Mouse (Mus musculus) limb, embryonic 15.5 days (tissue): ENCODE data around the gene Apobr. TPM values are rescaled to one million over a fixed set of nuclear protein-coding genes. Genes with fewer than 3 reads are reported as not detected.

Experiments used
- ATAC-seq: fragments of 200-750 bp; cut with Nextera tagmentation; 2 replicates; pipeline ENCODE4 v1.8.0; 2017; ENCODE audit warnings: low read depth, moderate TSS enrichment; ENCODE audit not compliant: insufficient number of reproducible peaks, low FRiP score, low TSS enrichment
- H3K27ac ChIP-seq: fragments of 300-500 bp; sonication (generic); 2 replicates; pipeline ENCODE4 v1.5.1; 2015; ENCODE audit warnings: moderate library complexity, mild to moderate bottlenecking, inconsistent platforms
- H3K27me3 ChIP-seq: fragments of 300-500 bp; sonication (generic); 2 replicates; pipeline ENCODE4 v1.6.1; 2015; ENCODE audit warnings: inconsistent platforms
- H3K36me3 ChIP-seq: fragments of 300-500 bp; sonication (generic); 2 replicates; pipeline ENCODE4 v1.6.1; 2015; ENCODE audit warnings: inconsistent platforms
- H3K4me1 ChIP-seq: fragments of 300-500 bp; sonication (generic); 2 replicates; pipeline ENCODE4 v1.6.1; 2015; ENCODE audit warnings: inconsistent platforms
- H3K4me2 ChIP-seq: fragments of 300-500 bp; sonication (generic); 2 replicates; pipeline ENCODE4 v1.6.1; 2015; ENCODE audit warnings: mild to moderate bottlenecking, inconsistent platforms
- H3K4me3 ChIP-seq: fragments of 300-500 bp; sonication (generic); 2 replicates; pipeline ENCODE4 v1.5.1; 2015; ENCODE audit warnings: mild to moderate bottlenecking, inconsistent platforms
- H3K9ac ChIP-seq: fragments of 300-500 bp; sonication (generic); 2 replicates; pipeline ENCODE4 v1.6.1; 2015; ENCODE audit warnings: inconsistent platforms
- H3K9me3 ChIP-seq: fragments of 300-500 bp; sonication (generic); 2 replicates; pipeline ENCODE4 v1.6.1; 2016; ENCODE audit warnings: inconsistent platforms
- WGBS: fragments of 180-500 bp; shearing (Covaris S2); methylation state at CpG from one replicate; pipeline ENCODE4 v1.1.7; 2015; 5-methylcytosine and 5-hydroxymethylcytosine counted together
- microRNA-seq: library from miRNA; unstranded; fragments of <30 nt; microRNA quantifications from one replicate; pipeline ENCODE4, GENCODE M21; 2016
- polyA plus RNA-seq: library from polyadenylated mRNA; unstranded; fragments of >200 nt; fragmentation: Nextera tagmentation; extraction: Ambion mirVana; gene quantifications from 2 replicates; pipeline ENCODE4 v1.2.1, GENCODE M21; 2015

Gene Apobr
- polyA plus RNA-seq, 1 experiment from 2014 or later, result 0.79 TPM

DNA sequence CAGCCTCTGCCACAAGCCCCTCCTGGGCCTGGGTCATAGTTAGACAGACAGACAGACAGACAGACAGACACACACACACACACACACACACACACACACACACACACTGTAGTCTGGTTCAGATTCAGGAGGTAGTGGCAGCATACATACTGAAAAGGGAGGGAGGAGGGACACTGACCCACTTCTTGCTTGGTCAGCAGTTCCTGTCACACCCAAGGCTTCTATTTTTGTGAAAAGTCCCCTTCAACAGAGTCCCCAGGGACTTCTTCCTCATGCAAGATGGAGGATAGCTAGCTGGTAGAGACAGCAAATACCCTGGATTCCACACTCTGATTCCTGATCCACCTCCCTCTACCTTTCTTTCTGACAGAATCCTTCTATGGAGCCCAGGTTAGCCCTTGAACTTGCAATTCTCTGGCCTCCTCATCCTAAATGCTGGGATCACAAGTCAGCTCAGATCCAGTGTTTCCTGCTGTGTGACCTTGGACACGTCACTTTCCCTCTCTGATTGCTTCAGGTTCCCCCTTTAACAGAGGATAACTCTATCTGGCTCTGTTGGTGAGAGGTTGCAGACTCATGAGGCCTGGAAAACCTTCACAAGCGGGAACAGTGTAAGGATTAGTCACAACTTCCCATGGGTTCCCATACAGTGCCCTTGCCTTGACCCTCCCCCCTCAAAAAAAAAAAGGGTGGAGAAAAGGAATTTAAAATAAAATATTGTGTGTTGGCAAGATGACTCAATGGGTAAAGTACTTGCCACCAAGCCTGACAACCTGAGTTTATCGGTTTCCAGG lies 41.3 kb downstream of the Apobr start:
- no peak overlapping the region for H3K4me3 ChIP-seq
- no peaks in the 10 kb centered on the region for H3K27me3 ChIP-seq
- H3K9me3 ChIP-seq, result no peaks in the 10 kb centered on the region
- H3K4me1 ChIP-seq, result peaks cover 26% of the 10 kb centered on the region
- H3K27ac ChIP-seq, result peak overlapping the region; percentile 43
- ATAC-seq, result no peak
- no peak overlapping the region for H3K9ac ChIP-seq
- WGBS, result 77% methylated on average over 3 of the region's 3 CpGs
- no peak overlapping the region for H3K4me2 ChIP-seq
- no peaks in the 10 kb centered on the region for H3K36me3 ChIP-seq

DNA sequence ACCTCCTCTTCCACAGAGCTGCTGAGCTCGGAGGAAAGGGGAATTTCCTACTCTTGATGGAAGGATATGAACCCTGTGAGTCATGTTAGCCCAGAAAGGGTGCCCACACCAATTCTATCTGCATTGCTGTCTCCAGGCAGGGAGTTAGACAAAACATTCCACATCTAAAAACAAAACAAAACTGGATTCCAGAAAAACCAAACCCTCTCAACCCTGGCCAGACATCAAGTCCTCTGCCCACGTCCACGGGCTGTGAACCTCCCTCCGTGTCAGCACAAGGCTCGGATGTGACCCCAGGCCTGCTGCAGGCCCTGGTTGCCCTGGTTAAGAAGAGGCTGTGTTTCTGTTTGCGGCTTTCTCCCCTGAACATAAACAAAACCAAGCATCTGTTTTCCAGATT lies 43.4 kb downstream of the Apobr start:
- no peak overlapping the region for H3K27ac ChIP-seq
- no peak for ATAC-seq
- no peaks in the 10 kb centered on the region for H3K9me3 ChIP-seq
- no peaks in the 10 kb centered on the region for H3K27me3 ChIP-seq
- WGBS, result 43% methylated on average over 6 of the region's 6 CpGs
- H3K4me2 ChIP-seq, result no peak overlapping the region
- H3K4me1 ChIP-seq, result peaks cover 18% of the 10 kb centered on the region
- no peaks in the 10 kb centered on the region for H3K36me3 ChIP-seq
- no peak overlapping the region for H3K4me3 ChIP-seq
- no peak overlapping the region for H3K9ac ChIP-seq

DNA sequence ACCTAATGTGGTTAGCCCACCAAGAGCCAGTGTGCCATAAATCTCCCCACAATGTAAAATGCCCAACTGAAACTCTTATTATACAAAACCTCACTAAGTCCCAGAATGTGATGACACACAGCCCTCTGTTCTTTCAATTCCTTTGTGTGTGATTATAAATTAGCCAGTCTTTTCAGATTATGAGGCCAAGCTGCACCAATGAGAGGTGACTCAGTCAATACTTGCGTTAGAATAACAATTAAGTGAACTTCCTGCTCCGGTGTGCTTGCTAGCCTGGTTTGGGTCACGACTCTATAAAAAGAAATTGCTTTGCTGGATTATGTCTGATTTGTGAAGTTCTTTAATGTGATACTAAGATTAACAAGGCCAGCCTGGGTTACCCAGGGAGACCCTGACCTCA lies 45.2 kb downstream of the Apobr start:
- H3K4me1 ChIP-seq, result peaks cover 27% of the 10 kb centered on the region
- H3K27ac ChIP-seq, result no peak overlapping the region
- H3K4me2 ChIP-seq, result no peak overlapping the region
- no peak overlapping the region for H3K4me3 ChIP-seq
- no peaks in the 10 kb centered on the region for H3K36me3 ChIP-seq
- no peak for ATAC-seq
- H3K27me3 ChIP-seq, result no peaks in the 10 kb centered on the region
- H3K9ac ChIP-seq, result no peak overlapping the region
- WGBS, result 24% methylated on average over 3 of the region's 3 CpGs
- H3K9me3 ChIP-seq, result no peaks in the 10 kb centered on the region

DNA sequence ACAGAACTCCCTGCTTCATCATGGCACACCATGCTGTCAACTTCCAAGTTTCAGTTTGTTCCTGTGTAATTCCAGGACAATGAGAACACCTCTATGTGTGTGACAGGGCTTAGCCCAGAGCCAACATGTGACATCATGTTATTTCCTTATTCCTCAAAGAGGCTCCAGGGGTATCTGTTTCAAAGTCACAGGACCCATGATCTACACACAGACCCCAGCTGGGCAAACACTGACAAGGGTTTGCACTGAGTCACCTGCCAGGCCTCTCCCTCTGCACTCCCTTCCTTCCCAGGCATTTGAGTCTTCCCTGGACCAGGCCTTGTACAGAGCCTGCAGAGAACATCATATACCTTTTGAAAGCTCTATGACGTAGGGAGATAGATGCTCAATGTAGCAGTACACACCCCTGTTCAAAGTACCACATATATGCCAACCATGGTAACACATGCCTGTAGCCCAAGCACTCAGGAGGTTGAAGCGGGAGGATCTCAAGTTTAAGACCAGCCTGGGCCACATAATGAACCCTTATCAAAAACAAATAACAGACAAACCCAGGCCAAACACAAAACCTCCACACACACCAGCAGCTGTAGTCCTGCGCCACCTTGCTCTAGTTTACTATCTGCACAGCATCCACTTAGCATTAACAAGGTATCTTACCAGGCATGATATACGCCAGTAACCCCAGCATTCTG lies 46.2 kb downstream of the Apobr start, which contains the start of gene Nupr1:
TSS of gene Nupr1 (minus strand) at position 38 of the 695 bp plus-strand sequence.
- WGBS, result 90% methylated on average over 4 of the region's 4 CpGs
- no peaks in the 10 kb centered on the region for H3K9me3 ChIP-seq
- H3K27me3 ChIP-seq, result no peaks in the 10 kb centered on the region
- ATAC-seq, result no peak
- no peak within 1 kb of the TSS for H3K4me2 ChIP-seq
- H3K36me3 ChIP-seq, result no peaks in the 10 kb centered on the region
- H3K4me1 ChIP-seq, result peaks cover 17% of the 10 kb centered on the region
- H3K27ac ChIP-seq, result no peak within 1 kb of the TSS
- no peak within 1 kb of the TSS for H3K4me3 ChIP-seq
- no peak within 1 kb of the TSS for H3K9ac ChIP-seq

DNA sequence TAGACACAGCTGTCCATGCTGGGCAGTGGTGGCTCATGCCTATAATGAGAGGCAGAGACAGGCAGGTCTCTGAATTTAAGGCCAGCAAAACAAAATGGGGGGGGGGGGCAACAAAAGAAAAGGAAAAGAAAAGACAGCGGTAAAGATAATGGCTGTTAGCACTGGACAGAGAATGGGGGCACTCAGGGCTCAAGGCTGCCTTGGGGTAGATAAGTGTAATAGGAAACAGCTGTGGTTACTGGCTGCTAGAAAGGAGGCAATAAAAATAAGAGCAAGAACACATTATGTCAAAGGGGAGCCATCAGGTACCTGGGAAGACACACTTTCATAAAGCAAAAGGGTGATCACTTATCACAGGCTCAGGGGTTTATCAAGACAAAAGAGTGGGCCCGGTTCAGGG lies 47.7 kb downstream of the Apobr start:
- 48% methylated on average over 2 of the region's 2 CpGs for WGBS
- Histone ChIP-seq H3K9ac (no peak overlapping the region), H3K4me3 (no peak overlapping the region), H3K4me1 (peaks cover 15% of the 10 kb centered on the region), H3K9me3 (no peaks in the 10 kb centered on the region), H3K36me3 (no peaks in the 10 kb centered on the region), H3K27ac (no peak overlapping the region), H3K4me2 (no peak overlapping the region), H3K27me3 (no peaks in the 10 kb centered on the region)
- no peak for ATAC-seq

DNA sequence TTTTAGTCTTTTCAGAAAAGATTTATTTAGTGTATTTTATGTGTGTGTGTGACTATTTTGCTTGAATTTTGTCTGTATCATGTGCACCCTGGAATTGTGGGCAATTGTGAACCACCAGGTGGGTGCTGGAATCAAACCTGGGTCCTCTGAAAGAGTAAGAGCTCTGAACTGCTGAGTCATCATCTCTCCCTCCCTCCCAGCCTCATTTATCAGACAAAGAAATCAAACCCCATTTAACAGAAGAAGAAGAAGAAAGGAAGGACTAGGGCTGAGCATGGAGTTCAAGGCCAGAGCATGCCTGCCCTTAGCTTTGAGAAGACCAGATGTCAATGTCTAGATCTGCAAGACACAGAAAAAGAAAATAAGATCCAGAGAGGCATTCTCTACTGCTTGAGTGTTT lies 50.6 kb downstream of the Apobr start:
- Histone ChIP-seq H3K27me3 (no peaks in the 10 kb centered on the region), H3K4me3 (no peak overlapping the region), H3K4me1 (peaks cover 11% of the 10 kb centered on the region; the same call in 1 of the 2 replicates), H3K36me3 (no peaks in the 10 kb centered on the region), H3K27ac (no peak overlapping the region), H3K9ac (no peak overlapping the region), H3K9me3 (no peaks in the 10 kb centered on the region), H3K4me2 (no peak overlapping the region)
- no peak for ATAC-seq

DNA sequence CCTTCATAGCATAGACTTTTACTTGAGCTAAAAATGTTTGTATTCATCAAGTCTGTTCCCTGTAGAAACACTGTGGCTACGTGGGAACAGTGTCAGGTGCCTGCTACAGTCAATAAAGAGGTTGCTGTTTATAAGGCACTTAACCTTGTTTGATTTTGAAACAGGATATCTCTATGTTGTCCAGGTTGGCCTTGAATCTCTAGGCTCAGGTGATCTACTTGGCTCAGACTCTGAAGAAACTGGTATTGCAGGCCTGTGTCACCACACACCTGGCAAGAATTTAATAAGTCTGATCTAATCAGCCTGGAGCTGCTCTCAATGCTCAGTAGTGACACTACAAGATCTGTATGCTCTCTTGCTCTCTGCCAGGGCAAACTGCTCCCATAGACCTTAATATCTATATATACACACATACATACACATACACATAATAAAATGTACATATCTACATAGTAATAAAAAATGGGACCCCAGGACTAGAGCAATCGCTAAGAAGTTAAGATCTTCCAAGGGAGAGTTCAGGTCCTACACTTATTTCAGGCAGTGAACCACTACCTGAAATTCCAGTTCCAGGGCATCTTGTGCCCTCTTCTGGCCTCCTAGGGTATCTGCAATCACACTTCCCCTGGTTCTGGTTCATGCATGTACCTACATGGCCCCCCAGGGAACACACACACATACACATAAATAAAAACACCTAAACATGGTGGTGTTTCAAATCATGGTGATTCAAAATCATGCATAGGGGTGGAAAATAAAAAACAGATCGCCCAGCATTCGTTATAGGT lies 52.2 kb downstream of the Apobr start:
- no peak overlapping the region for H3K27ac ChIP-seq
- no peak overlapping the region for H3K9ac ChIP-seq

More for the DNA sequence above, 52.2 kb downstream of the Apobr start:
- 13% methylated on average over 4 of the region's 4 CpGs for WGBS
- no peak for ATAC-seq
- H3K4me1 ChIP-seq, result peaks cover 11% of the 10 kb centered on the region; the same call in 1 of the 2 replicates
- no peak overlapping the region for H3K4me3 ChIP-seq
- no peaks in the 10 kb centered on the region for H3K9me3 ChIP-seq
- no peaks in the 10 kb centered on the region for H3K27me3 ChIP-seq
- no peak overlapping the region for H3K4me2 ChIP-seq
- no peaks in the 10 kb centered on the region for H3K36me3 ChIP-seq

Small RNAs within 50 kb of the gene (microRNA-seq; reads per million reads assigned to microRNA genes)
- not detected for gene Mir7059

Other genes starting within 250 kb of the Apobr start
- gene Lat, start 215.4 kb upstream of the Apobr start, polyA plus RNA-seq, result 1.8 and 3.4 TPM in 2 replicates
- 55.2 and 57.9 TPM in 2 replicates for gene Spns1, start 207.5 kb upstream of the Apobr start, polyA plus RNA-seq
- gene Nfatc2ip, start 188.2 kb upstream of the Apobr start, polyA plus RNA-seq, result 2.0 and 2.2 TPM in 2 replicates
- gene Cd19, start 170.1 kb upstream of the Apobr start, polyA plus RNA-seq, result 0.13 and 0.48 TPM in 2 replicates
- gene Rabep2, start 156.2 kb upstream of the Apobr start, polyA plus RNA-seq, result 39.3 and 39.4 TPM in 2 replicates
- gene Atp2a1, start 121.8 kb upstream of the Apobr start, polyA plus RNA-seq, result 82.8 and 290 TPM in 2 replicates
- gene Sh2b1, start 109.5 kb upstream of the Apobr start, polyA plus RNA-seq, result 51.9 and 53.7 TPM in 2 replicates
- gene Tufm, start 97.6 kb upstream of the Apobr start, polyA plus RNA-seq, result 120 and 130 TPM in 2 replicates
- gene Atxn2l, start 81.5 kb upstream of the Apobr start, polyA plus RNA-seq, result 41.9 and 47.0 TPM in 2 replicates
- gene Eif3c, start 18.5 kb upstream of the Apobr start, polyA plus RNA-seq, result 173 and 191 TPM in 2 replicates
- gene Cln3, start 875 bp downstream of the Apobr start, polyA plus RNA-seq, result 32.7 and 37.7 TPM in 2 replicates
- gene Il27, start 10.0 kb downstream of the Apobr start, polyA plus RNA-seq, result not detected in 2 replicates
- 29.8 and 41.9 TPM in 2 replicates for gene Nupr1, start 45.9 kb downstream of the Apobr start, polyA plus RNA-seq
- gene Sgf29, start 64.4 kb downstream of the Apobr start, polyA plus RNA-seq, result 43.4 and 43.9 TPM in 2 replicates
- 12.2 and 17.5 TPM in 2 replicates for gene Sult1a1, start 91.5 kb downstream of the Apobr start, polyA plus RNA-seq
- 109 and 131 TPM in 2 replicates for gene Bola2, start 110.5 kb downstream of the Apobr start, polyA plus RNA-seq
- gene Slx1b, start 110.8 kb downstream of the Apobr start, polyA plus RNA-seq, result 10.5 and 12.3 TPM in 2 replicates
- 44.5 and 46.5 TPM in 2 replicates for gene Coro1a, start 122.8 kb downstream of the Apobr start, polyA plus RNA-seq
- gene Mapk3, start 174.7 kb downstream of the Apobr start, polyA plus RNA-seq, result 65.2 and 68.3 TPM in 2 replicates
- 16.8 and 17.7 TPM in 2 replicates for gene Gdpd3, start 181.4 kb downstream of the Apobr start, polyA plus RNA-seq
- gene Ypel3, start 192.0 kb downstream of the Apobr start, polyA plus RNA-seq, result 117 and 122 TPM in 2 replicates
- 0.37 and 0.46 TPM in 2 replicates for gene Tbx6, start 196.5 kb downstream of the Apobr start, polyA plus RNA-seq
- gene Ppp4c, start 207.6 kb downstream of the Apobr start, polyA plus RNA-seq, result 212 and 227 TPM in 2 replicates
- gene Fam57b, start 212.7 kb downstream of the Apobr start, polyA plus RNA-seq, result 0.22 and 0.56 TPM in 2 replicates
- not detected in 2 replicates for gene 4930451I11Rik, start 246.7 kb downstream of the Apobr start, polyA plus RNA-seq